Mouse (Mus musculus): Measurements from ENCODE around the gene Dnase1l3.

Gene Dnase1l3

DNA sequence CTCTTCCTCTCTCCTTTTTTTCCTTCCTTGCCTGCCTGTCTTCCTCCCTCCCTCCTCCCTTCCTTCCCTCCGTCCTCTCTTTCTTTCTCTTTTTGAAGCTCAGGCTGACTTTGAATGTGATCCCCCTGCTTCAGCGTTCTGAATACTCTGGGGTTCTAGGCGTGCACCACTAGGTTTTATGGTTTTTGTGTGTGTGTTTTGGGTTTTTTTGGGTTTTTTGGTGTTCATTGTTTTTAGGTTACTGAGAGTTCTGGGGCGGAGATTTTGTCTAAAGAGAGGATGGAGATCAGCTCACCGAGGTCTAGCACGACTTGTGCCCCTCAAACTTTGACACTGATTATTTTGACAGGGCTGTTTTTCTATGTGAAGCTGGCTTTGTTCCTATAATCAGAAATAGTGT lies 17.6 kb upstream of the Dnase1l3 start:
- no peak for DNase-seq (ENCODE audit: low read depth)

DNA sequence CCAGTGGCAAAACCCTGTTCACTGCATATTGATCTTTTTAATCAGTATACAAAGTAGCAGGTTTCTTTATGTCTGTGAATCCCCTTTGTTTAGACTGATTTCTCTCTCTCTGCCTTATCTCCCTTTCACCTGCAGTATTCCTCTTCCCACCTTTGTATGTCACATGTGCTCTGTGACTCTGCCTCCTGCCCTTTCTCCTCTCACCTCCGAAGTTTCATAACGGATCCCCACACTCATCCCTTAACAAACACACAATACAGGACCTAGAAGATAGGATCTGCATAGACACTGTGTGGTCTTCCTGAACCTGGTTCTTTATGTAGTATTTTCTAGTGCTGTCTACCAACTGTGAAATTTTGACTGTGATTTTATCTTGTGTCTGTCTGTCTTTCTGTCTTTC lies 16.9 kb upstream of the Dnase1l3 start:
- no peak for DNase-seq (ENCODE audit: low read depth)

DNA sequence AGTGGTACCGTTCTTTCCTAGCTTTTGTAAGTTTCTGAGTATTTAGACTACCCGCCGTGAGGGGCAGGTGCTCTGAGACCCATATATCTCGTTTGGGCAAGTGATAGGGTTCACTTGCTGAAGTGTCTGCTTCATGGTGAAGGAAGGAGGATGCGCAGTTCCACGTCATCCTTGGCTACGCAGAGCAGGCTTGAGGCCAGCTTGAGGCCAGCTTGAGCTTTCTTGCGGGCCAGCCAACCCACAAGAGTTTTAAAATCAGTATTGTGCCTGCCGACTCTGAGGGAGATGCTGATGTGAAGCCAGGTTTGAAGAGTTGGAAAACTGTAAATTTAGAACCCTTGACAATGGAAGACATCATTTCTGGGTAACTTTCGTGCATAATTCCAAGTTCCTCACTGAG lies 13.6 kb upstream of the Dnase1l3 start:
- no peak for DNase-seq (ENCODE audit: low read depth)

DNA sequence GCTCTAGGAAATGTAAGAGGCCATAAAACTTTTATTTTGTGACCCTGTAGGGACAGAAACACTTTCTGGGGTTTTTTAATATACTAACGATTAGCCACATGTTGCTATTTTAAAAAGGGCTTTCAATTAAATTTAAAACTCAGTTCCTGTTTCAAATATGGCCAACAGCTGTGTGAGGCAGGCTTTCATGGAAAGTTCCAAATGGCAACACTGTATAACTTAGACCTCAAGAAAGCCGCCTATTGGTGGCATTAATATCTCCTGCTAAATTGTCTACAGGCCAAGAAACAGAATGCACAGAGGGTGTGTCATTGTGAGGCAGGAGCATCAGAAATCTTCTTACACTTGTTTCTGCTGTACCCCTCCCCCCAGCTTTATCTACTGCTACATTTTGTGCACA lies 13.1 kb upstream of the Dnase1l3 start:
- peak; percentile 71 for DNase-seq (ENCODE audit: low read depth)

DNA sequence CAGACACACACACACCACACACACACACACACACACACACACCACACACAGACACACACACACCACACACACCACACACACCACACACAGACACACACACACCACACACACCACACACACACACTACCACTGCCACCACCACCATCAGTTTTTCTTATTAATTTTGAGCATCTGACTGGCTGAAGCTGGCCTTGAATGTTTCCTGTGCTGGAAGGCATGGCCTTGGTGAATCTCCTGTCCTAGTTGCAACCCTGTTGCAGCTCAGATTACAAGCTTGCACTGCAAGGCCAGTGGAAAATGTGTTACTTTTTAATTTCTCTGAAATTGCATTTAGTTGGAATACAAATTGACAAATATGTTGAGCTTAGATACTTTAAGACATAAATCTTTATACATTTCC lies 12.7 kb upstream of the Dnase1l3 start:
- DNase-seq (ENCODE audit: low read depth): peak; percentile 95

DNA sequence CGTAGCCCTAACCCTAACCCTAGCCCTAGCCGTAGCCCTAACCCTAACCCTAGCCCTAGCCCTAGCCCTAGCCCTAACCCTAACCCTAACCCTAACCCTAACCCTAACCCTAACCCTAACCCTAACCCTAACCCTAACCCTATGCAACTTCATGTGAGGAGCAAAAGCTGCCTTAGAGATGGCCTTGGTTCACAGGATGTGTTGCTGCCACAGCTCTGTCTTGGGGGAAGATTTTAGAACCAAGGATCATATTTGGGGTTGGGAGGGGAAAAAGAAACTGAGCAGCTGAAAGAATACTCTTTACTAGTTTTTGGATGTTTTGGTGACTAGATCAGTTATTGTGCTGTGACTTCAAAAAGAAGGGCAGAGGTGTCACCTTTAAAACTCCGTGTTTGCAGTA lies 11.7 kb upstream of the Dnase1l3 start:
- peak; percentile 63 for DNase-seq (ENCODE audit: low read depth)

DNA sequence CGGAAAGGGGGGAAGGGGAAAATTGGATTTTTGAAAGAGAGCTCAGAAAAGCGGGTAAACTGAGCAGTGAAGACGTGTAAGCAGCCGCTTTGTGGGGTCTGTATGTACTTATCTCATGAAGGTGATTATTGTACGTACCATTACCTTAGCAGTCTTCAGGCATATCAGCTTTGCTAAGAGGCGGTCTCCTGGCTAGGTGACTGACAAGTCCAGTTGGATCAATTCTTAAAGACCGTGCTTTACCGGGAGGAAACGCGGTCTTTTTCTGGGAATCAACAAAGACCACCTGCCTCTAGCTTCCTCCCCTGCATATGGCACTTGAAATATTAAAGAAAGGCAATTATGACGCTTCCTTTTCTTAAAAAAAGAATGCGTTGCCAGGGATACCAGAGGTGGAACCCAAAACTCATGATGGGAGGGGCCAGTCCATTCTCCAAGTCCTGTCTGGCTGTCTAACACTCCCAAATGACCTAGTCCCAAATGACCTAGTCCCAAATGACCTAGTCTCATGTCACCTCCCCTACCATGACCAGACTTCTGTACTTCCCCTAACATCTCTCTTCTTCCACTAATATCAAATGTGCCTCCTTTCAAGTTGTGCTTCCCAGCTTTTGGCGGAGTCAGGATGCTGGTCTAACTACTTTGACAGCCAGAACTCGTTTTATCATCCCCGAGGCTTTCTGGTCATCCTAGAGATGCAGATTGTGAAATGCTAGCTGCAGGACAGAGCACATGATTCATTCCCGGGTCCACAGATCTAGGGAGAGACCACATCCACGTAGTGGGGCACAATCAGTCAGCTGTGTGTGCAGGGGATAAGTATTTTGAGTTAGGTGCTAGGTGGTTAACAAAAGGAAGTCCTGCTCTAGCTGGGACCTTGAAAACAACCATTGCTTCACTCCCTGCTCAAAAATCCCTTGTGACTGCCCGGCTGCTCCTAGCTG lies 9.6 kb upstream of the Dnase1l3 start:
- peak; percentile 84 for DNase-seq (ENCODE audit: low read depth)

DNA sequence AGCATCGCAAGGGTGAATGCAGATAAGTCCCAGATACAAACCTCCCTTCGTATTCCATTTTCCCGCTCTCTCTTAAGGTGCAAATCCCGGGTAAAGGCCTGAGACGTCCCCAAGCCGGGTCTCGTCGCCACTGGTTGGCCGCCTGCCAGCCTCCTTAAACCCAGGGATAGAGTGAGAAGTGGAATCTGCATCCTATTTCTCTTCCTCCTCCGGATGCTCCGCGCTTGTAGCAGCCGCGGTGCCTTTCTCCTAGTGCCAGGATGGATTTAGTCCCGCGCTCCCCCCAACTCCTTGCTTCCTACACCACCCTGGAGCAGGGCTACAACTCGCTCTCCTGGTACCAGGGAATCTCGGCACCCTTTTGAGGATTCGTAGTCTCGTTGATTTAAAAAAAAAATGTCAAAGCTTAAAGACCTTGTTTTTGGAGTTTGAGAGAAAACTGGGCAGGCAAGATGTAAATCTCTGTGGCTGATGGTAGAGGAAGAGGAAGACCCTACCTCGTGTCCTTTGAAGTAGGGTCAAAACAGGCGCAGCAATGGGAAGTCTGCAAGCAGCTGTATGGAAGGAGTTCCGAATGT lies 8.8 kb upstream of the Dnase1l3 start:
- peak; percentile 29 for DNase-seq (ENCODE audit: low read depth)

DNA sequence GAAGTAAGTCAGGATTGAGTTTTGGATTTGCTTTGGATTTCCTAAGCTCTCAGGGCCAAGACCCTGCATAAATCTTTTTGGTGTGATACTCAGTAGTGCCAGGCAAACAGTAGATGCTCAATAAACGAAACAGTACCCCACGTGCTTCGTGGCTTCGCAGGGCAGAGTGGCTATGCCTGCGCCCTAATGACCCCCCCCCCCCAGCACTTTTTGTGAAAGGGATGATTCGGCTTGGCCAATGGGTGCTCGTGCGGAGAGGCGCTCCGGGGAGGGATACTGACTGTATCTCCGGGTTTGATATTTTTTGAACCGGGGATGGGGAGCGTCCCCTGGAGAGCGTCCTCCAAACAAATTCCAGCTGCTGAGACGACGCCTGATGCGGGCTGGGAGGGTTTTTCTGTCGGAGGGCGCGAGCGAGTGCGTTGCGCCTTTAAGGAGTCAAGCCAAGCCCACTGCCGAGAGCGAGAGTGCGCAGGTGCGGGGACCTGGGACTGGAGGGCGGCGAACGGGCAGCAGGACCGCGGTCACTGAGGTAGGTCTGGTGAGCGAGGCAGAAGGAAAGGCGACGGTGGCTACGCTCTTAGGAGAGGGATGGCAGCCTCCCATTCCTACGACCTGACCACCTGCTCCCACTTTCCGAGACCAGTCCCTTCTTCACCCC lies 8.2 kb upstream of the Dnase1l3 start, which contains the start of gene Abhd6:
TSS of gene Abhd6 (plus strand) at position 471 of the 661 bp plus-strand sequence.
- DNase-seq (ENCODE audit: low read depth): peak; percentile 86

DNA sequence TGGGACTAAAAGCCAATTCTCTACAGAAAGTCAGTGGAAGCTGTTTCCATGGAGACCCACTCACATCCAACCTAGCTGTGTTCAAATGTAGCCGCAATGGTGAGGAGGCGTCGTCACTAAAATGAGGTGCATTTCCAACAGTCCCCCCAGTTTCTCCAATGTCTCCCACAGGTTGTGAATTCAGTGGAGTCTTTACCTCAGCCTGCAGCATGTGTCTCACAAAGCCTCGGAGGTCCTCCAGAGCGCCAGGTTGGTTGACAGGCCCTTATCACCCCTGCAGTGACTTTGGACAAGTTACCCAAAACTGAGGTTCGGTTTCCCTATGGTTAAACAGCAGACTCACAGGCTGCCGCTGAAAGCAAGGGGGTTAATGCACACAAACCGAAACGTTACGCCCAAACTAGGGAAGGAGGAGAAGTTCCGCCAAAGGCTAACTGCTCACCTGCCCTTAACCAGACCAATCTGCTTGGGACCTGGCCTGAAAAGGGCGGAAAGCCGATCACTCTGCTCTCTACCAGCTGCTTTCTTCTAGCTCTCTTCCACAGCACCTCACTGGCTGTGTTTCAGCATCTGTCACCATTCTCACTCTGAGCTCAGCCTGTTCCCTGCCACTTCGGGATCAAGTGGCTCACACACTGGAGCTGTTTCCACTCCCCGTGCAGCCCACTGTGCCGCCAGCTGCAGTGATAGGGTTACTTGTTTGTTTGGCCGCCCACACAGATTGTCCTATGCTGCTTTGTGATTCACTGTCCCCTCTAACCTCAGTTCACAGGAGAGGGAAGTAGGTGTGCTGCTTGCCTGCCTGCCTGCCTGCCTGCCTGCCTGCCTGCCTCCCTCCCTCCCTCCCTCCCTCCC lies 6.7 kb upstream of the Dnase1l3 start:
- peak; percentile 51 for DNase-seq (ENCODE audit: low read depth)

DNA sequence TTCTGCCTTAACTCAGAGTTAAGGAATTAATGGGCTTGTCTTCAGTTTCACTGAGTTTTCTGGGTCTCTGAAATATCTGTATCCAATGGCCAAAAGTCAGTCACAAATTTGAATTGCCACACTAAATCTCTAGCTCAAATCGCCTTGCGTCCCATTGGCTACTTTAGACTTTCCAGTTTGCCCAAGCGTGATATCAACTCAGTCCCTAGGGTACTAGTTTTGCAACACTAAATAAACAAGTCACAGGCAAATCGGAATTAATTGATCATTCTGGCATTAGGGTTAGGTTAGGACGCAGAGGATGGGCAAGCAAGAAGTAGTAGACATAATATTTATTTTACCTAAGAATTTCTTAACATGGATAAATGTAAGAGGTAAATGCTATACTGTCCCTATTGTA lies 5.9 kb upstream of the Dnase1l3 start:
- no peak for DNase-seq (ENCODE audit: low read depth)

DNA sequence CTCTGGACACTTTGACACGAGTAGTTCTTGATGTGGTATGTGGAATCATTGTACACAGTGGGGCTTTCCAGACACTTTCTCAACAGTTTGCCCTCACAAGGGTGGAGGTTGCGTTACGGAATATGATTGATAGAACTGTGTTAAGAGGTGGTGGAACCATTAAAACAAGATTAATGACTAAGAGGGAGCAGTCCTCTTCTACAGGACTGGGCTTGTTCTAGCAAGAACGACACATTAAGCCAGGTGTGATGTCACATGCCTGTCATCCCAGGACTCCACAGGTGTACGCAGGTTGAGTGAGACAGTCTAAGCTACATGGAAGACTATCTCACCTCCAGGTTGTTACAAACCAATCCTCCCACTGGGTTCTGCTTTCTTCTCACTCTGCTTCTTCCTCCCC lies 5.1 kb upstream of the Dnase1l3 start:
- no peak for DNase-seq (ENCODE audit: low read depth)

DNA sequence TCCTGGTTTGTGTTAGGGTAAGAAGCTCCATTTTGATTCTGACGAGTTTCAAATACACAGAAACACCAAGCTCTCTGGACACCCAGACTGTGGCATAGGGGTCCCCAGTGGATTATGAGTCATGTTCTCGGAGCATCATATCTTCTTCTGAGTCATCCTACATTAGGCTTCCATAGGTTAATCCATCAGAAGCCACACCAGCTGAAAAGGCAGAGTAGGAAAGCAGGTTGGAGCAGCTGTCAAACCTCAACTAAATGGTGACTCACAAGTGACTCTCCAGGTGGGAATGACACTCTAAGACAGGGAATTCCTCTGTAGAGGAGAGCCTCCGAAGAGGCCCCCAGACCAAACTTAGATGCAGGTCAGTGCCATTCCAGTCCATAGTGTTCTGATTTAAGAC lies 4.7 kb upstream of the Dnase1l3 start:
- no peak for DNase-seq (ENCODE audit: low read depth)

DNA sequence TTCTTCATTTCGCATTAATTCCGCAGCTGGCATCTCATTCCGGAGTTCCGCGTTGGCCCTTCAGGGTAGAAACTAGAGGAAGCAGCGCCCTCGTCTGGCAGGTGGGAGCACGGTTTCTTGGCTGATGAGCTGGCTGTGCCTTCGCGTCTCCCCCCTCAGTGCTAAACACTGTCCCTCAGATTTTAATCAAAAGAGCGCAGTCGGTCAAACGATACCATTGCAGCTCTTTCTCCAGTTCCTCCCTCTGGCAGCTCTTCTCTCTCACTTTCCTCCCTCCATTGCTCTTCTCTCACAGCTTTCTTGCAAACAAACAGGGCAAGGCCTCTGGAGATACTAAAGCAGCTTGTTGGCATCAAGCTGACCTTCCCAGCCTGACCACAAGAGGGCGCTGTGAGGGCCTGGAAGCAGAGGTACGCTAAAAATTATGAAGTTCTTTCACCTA lies 2.9 kb upstream of the Dnase1l3 start:
- DNase-seq (ENCODE audit: low read depth): peak; percentile 95

DNA sequence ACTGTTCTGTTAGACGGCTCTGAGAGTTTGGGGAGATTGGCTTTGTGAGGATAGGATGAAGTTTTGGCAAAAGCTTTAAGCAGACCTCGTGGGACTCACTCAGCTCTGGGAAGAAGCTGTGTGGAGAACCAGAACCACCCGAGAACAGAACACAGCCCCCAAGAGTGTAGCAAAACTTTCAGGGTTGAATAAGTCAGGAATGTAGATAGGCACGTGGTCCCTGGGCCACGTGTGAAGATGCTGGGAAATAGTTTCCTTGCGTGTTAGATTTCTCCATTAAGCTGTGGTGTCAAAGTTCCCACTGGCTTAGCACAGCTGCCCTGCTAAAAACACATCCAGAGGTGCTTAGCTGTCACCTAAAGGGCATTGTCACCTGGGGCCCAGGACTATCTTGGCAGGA lies 2.2 kb downstream of the Dnase1l3 start:
- DNase-seq (ENCODE audit: low read depth): no peak

DNA sequence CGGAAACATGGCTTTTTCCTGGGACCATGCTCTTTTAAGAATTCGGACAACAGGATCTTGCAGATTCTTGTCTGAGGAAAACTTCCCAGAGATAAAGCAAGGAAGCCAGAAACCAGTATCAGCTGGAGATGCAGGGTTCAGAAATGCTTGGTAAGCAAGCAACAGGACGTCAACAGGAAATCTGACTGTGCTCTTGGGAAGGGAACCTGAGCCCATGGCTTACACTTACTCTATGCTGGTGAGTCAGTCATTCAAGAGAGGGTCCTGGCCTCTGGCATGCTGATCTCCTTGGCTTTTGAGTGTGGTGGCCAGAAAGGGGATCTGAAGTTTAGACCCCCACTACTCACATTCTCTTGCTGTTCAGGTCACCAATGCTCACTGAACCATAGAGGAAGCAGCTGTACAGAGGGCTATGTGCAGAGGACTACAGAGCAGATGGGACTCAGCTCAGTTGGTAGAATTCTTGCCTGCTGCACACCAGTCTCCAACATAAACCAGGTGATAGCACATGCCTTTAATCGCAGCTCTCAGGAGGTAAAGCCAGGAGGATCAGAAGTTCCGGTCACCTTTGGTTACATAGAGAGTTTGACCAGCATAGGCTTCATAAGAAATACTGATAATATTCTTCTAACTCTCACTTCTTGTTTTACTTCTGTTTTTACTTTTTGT lies 3.1 kb downstream of the Dnase1l3 start:
- DNase-seq (ENCODE audit: low read depth): peak; percentile 66

DNA sequence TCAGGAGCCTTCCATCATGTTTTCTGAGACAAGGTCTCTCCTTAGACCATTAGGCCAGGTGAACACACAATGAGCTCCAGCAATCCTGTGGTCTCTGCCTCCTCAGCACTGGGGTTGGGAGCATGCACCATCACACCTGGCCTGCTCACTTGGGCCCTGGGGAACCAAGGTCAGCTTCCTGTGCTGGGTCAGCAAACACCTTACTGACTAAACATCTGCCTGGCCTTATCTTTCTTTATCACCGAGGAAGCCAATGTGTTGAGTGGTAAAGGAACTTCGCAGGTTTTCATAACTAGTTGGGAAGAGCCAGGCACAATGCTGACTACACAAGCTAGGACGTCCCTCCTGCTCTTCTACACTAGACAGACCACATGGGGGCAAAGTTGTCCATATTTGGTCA lies 4.4 kb downstream of the Dnase1l3 start:
- no peak for DNase-seq (ENCODE audit: low read depth)

DNA sequence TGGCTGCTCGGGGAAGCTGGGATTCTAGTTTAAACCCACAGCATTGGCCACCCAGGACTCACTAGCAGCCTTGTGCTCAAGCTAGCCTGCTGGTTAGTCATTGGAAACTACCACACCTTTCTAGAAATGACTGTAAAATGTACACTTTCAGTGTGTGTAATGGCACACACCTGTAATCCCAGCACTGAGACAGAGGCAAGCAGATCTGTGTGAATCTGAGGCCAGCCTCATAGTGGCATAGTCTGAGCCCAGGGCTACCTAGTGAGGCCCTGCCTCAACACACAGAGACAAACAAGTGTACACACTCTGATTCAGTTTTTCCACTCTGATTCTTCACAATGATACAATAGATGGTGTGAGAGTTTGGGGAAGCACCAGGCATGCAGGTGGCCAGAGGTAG lies 5.0 kb downstream of the Dnase1l3 start:
- DNase-seq (ENCODE audit: low read depth): no peak

DNA sequence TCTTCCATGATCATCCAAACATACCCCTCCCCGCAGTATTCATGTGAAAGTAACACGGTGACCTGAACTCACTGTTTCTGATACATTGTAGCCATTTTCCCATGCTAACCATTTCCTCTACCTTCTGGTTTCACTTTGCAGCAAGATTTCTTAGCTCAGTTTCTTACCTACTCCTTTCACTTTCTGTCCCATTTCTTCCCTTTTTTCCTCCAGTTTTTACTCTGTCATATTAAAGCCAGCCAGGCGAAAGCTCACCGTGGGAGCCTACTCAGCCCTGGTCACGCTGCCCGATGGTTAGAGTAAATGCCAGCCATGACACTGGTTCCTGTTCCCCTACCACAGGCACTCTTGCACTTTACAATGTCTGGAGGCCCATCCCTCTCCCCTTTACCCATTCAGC lies 7.5 kb downstream of the Dnase1l3 start:
- no peak for DNase-seq (ENCODE audit: low read depth)

DNA sequence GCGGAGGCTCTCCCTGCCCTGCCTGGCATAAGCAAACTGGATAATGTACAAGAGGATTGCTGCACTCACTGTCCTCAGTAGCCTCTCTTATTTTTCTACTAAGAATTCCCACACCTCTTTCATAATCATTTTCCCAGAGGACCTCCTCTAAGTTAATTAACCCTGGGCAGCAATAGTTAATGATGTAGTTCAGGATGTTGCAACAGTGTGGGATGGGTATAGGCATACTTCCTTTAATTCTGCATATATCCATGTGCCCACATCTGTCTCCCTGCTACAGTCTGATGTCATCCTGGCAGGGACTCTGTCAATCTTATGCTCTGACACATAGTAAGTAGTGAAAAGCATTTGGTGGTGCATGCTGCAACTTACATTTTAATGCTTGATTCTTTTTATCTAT lies 13.1 kb downstream of the Dnase1l3 start:
- no peak for DNase-seq (ENCODE audit: low read depth)

DNA sequence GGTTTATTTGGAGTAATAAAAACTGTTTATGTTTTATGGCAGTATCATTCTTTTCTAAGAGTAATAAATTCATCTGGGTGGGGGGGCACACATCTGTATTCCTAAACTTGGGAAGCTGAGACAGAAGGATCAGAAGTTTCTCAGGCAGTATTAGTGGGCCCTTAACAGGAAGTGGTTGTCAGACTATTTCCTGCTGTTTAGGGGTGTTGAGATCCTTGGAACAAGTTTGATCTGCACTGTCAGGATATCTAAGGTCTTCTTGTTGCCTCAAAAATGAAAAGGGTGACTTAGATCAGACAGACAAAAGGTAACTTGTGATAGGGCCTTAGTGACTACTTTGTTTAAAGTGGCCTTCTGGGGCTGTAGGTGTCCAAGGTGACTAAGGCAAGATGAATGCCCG lies 16.2 kb downstream of the Dnase1l3 start:
- peak; percentile 23 for DNase-seq (ENCODE audit: low read depth)

All from 416B (cell line).